8 mouse cellular contexts compared by ENCODE assay signal in genomic region chr7:19749389-19750216, GRCm38 (mm10). TPM values are rescaled to one million over a fixed set of nuclear protein-coding genes. Genes with fewer than 3 reads are reported as not detected.
A peak's percentile ranks its signal among the peaks of the same experiment; 100 is the strongest.
DNase-seq lines count a peak whose midpoint lies in the region; ATAC-seq lines count a peak whose summit lies in the region.

No protein-coding gene starts in this region.

- no peaks in the 10 kb centered on the region for H3K36me3 ChIP-seq in hindbrain, embryonic 14.5 days (replicated peaks; ENCODE audit: control insufficient read depth, insufficient read depth)

- peak overlapping the region; percentile 78 for H3K4me3 ChIP-seq in hindbrain, embryonic 14.5 days (replicated peaks; ENCODE audit: low read length)

- H3K27ac ChIP-seq in hindbrain, embryonic 14.5 days = peak overlapping the region; percentile 79

- H3K9me3 ChIP-seq in hindbrain, embryonic 14.5 days (ENCODE audit: control insufficient read depth, low read length) = no peaks in the 10 kb centered on the region

- no peaks in the 10 kb centered on the region for H3K27me3 ChIP-seq in hindbrain, embryonic 14.5 days (ENCODE audit: control insufficient read depth, insufficient read depth, low read length)

- DNase-seq in R1 (ENCODE audit: low read depth, low spot score) = peak; percentile 99
- DNase-seq in cerebellum, postnatal 25 days = peak; percentile 71 to 81
- peak; percentile 90 to 91 for DNase-seq in frontal cortex, postnatal 25 days (ENCODE audit: low spot score in 2 of 2)
- peak; percentile 97 for DNase-seq in hindbrain, embryonic 14.5 days (ENCODE audit: low spot score)
- DNase-seq in layer of hippocampus, postnatal 36 days = peak; percentile 87 to 89
- DNase-seq in lung, postnatal 36 days = peak; percentile 99
- DNase-seq in retina, postnatal 1 day = peak; percentile 99
- DNase-seq in urinary bladder, adult 18-20 months (ENCODE audit: low spot score in 2 of 2) = peak; percentile 97 to 99

- H3K4me2 ChIP-seq in hindbrain, embryonic 14.5 days (replicated peaks) = peak overlapping the region; percentile 83

- ATAC-seq in hindbrain, embryonic 14.5 days (ENCODE audit: low FRiP score) = peak; percentile 93

- peak overlapping the region; percentile 88 for H3K9ac ChIP-seq in hindbrain, embryonic 14.5 days

- H3K4me1 ChIP-seq in hindbrain, embryonic 14.5 days (replicated peaks; ENCODE audit: control insufficient read depth, insufficient read depth, low read length) = peaks cover 27% of the 10 kb centered on the region

- under 1% methylated on average over 46 of the region's 46 CpGs for WGBS in hindbrain, embryonic 14.5 days

RNA-seq across cellular contexts. Expression of gene Nectin2, which starts 0.7 kb away (rescaled TPM):
- polyA plus RNA-seq in hindbrain, embryonic 14.5 days (2014; fragmentation: Nextera tagmentation; extraction: Ambion mirVana) = 46.7 and 49.5 TPM in 2 replicates
- 1 to 10 TPM; 5.2 to 5.8 TPM for total RNA-seq in layer of hippocampus, postnatal 36 days (2021)

RNA-seq across cellular contexts. Expression of gene Bcam, which starts 21.2 kb away (rescaled TPM):
- polyA plus RNA-seq in hindbrain, embryonic 14.5 days (2014; fragmentation: Nextera tagmentation; extraction: Ambion mirVana) = 17.5 and 18.8 TPM in 2 replicates
- total RNA-seq in layer of hippocampus, postnatal 36 days (2021) = 1 to 10 TPM; 9.5 to 9.8 TPM

RNA-seq across cellular contexts. Expression of gene Tomm40, which starts 34.4 kb away (rescaled TPM):
- polyA plus RNA-seq in hindbrain, embryonic 14.5 days (2014; fragmentation: Nextera tagmentation; extraction: Ambion mirVana) = 119 and 128 TPM in 2 replicates
- total RNA-seq in layer of hippocampus, postnatal 36 days (2021) = 100 to 1,000 TPM; 110 to 115 TPM

RNA-seq across cellular contexts. Expression of gene Cblc, which starts 47.0 kb away (rescaled TPM):
- polyA plus RNA-seq in hindbrain, embryonic 14.5 days (2014; fragmentation: Nextera tagmentation; extraction: Ambion mirVana) = not detected in 2 replicates
- not detected for total RNA-seq in layer of hippocampus, postnatal 36 days (2021)

RNA-seq across cellular contexts. Expression of gene Apoe, which starts 50.6 kb away (rescaled TPM):
- 543 and 561 TPM in 2 replicates for polyA plus RNA-seq in hindbrain, embryonic 14.5 days (2014; fragmentation: Nextera tagmentation; extraction: Ambion mirVana)
- 1,000 to 10,000 TPM; 2,147 to 2,303 TPM for total RNA-seq in layer of hippocampus, postnatal 36 days (2021)

Comparison
In these comparisons a context has a peak if more than half of its experiments do, and no peak if none do; other contexts are left out.
1. Peak in every context shown above with its lines: DNase-seq, ATAC-seq, H3K4me3 ChIP-seq and H3K27ac ChIP-seq.